Mouse (Mus musculus): ENCODE data around the gene Dab2ip. TPM values are rescaled to one million over a fixed set of nuclear protein-coding genes. Genes with fewer than 3 reads are reported as not detected.
A peak's percentile ranks its signal among the peaks of the same experiment; 100 is the strongest.

Dab2ip gene
- polyA plus RNA-seq, 1 experiment from 2014 or later = 50.5 TPM

DNA sequence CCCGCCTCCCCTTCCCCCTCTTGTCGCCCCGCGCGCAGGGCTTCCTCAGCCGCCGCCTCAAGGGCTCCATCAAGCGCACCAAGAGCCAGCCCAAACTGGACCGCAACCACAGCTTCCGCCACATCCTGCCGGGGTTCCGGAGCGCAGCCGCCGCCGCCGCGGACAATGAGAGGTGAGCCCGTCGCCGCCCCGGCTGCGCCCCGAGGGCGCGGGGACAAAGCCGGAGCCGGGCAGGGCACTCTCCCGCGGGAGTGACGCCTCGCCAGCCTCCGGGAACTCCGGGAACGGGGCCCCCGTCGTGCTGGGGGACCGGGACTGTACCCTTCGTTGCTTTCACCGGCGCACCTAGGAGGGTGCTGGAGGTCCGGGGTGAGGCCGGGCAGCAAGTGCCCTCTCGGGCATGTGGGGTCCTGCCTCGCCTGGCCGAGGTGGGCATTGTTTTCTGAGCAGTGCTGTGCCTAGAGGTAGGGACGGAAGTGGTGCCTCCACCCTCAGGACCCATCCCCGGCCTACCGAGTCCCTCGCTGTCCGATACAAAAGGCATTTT lies 103.5 kb downstream of the Dab2ip start:
- peak overlapping the region; percentile 83 for H3K9ac ChIP-seq (ENCODE audit: low read depth, low read length)
- peak; percentile 44 for ATAC-seq (ENCODE audit: low read depth)
- under 1% methylated on average over 26 of the region's 51 CpGs for WGBS
- peak overlapping the region; percentile 66 for H3K4me2 ChIP-seq (ENCODE audit: low read depth, low read length)
- H3K9me3 ChIP-seq (ENCODE audit: control insufficient read depth, low read length) = no peaks in the 10 kb centered on the region
- H3K27me3 ChIP-seq (replicated peaks; ENCODE audit: control insufficient read depth, insufficient read depth, low read length) = no peaks in the 10 kb centered on the region
- H3K4me1 ChIP-seq (ENCODE audit: control insufficient read depth, insufficient read depth, low read length) = peaks cover 28% of the 10 kb centered on the region
- no peaks in the 10 kb centered on the region; the same call in 1 of the 2 replicates for H3K36me3 ChIP-seq (ENCODE audit: control insufficient read depth, insufficient read depth, low read length)
- peak overlapping the region; percentile 82 for H3K4me3 ChIP-seq (ENCODE audit: low read depth, low read length)
- DNase-seq (ENCODE audit: low spot score) = no peak
- peak overlapping the region; percentile 84 for H3K27ac ChIP-seq (replicated peaks; ENCODE audit: low read depth, low read length)

- Histone ChIP-seq H3K27me3 (replicated peaks; ENCODE audit: control insufficient read depth, insufficient read depth, low read length) (no peaks in the 10 kb centered on the region), H3K36me3 (ENCODE audit: control insufficient read depth, insufficient read depth, low read length) (peaks cover 2% of the 10 kb centered on the region; the same call in 1 of the 2 replicates), H3K4me2 (ENCODE audit: low read depth, low read length) (peak overlapping the region; percentile 66), H3K27ac (replicated peaks; ENCODE audit: low read depth, low read length) (peak overlapping the region; percentile 84), H3K9me3 (ENCODE audit: control insufficient read depth, low read length) (no peaks in the 10 kb centered on the region), H3K9ac (ENCODE audit: low read depth, low read length) (peak overlapping the region; percentile 83), H3K4me3 (ENCODE audit: low read depth, low read length) (peak overlapping the region; percentile 82), H3K4me1 (ENCODE audit: control insufficient read depth, insufficient read depth, low read length) (peaks cover 28% of the 10 kb centered on the region)
- 2% methylated on average over 20 of the region's 24 CpGs for WGBS
- ATAC-seq (ENCODE audit: low read depth) (peak; percentile 77), DNase-seq (ENCODE audit: low spot score) (peak; percentile 84)
Observed at GRCm38 (mm10) chr2:35662001-35662491, 104.0 kb downstream of the Dab2ip start.

DNA sequence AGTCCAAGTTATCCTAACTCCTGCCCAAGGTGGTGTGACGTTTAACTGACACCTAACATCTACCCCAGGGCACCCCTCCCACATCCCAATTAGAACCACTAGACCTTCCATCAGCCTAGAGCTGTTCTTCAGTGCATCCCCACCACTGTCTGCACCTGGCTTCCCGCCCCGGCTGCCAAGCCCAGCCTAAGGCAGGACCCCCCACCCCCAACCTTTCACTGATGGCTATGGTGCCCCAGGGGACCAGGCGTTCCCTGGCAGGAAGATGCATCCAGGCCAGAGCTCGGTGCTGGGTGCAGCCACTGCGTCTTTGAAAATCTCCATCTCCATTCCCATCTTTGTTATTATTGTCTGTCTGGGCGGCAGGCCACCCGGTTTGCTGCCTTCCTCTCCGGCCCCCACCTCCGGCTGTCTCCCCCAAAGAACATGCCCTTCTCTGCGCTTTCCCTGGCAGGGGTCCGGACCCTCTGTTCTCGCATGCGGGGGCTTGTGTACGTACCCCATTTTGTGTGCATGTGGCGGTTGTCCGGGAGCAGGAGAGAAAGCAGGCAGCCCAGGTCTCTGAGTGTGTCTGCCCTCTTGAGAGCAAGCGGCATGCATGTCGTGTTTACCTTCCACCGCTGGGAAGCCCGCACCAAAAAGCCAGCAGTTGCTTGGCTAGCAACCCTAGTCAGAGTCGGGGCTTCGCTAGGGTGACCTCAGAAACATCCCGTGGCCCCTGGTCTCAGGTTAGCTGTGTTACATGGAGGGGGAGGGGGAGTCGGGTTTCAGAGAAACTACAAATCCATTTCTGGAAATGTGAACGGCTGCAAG lies 104.9 kb downstream of the Dab2ip start:
- Histone ChIP-seq H3K9me3 (ENCODE audit: control insufficient read depth, low read length) (no peaks in the 10 kb centered on the region), H3K36me3 (ENCODE audit: control insufficient read depth, insufficient read depth, low read length) (peaks cover 2% of the 10 kb centered on the region; the same call in 1 of the 2 replicates), H3K9ac (ENCODE audit: low read depth, low read length) (peak overlapping the region; percentile 83), H3K27me3 (replicated peaks; ENCODE audit: control insufficient read depth, insufficient read depth, low read length) (no peaks in the 10 kb centered on the region), H3K27ac (replicated peaks; ENCODE audit: low read depth, low read length) (0 out of 2 replicates have a peak overlapping the region, but pooled peaks have one; percentile 15), H3K4me3 (ENCODE audit: low read depth, low read length) (peak overlapping the region; percentile 82), H3K4me1 (ENCODE audit: control insufficient read depth, insufficient read depth, low read length) (peaks cover 28% of the 10 kb centered on the region), H3K4me2 (ENCODE audit: low read depth, low read length) (peak overlapping the region; percentile 66)
- WGBS = 8% methylated on average over 26 of the region's 26 CpGs
- no peak for ATAC-seq (ENCODE audit: low read depth)
- no peak for DNase-seq (ENCODE audit: low spot score)

DNA sequence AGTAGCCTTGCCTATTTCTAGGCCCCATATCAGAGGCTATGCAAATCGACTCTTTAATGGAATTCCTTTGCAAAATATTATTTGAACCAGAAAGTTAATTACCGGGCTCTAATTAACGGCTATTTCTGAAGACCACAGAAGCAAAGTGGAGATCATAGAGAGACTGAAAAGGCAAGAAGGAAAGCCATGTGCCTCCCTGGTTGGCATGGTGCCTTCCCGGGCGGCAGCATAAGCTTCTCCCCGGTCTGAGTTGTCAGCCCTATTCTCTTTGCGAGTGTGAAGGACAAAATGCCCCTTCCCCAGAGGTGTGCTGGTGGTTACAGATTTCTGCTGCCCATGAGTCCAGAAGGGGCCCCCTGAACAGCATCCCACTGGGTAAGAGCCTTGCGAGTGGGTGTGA lies 109.7 kb downstream of the Dab2ip start:
- Histone ChIP-seq H3K27me3 (replicated peaks; ENCODE audit: control insufficient read depth, insufficient read depth, low read length) (no peaks in the 10 kb centered on the region), H3K4me3 (ENCODE audit: low read depth, low read length) (no peak overlapping the region), H3K9ac (ENCODE audit: low read depth, low read length) (no peak overlapping the region; the same call in 1 of the 2 replicates), H3K9me3 (ENCODE audit: control insufficient read depth, low read length) (no peaks in the 10 kb centered on the region), H3K36me3 (ENCODE audit: control insufficient read depth, insufficient read depth, low read length) (peaks cover 5% of the 10 kb centered on the region; the same call in 1 of the 2 replicates), H3K27ac (replicated peaks; ENCODE audit: low read depth, low read length) (no peak overlapping the region), H3K4me1 (ENCODE audit: control insufficient read depth, insufficient read depth, low read length) (peaks cover 64% of the 10 kb centered on the region), H3K4me2 (ENCODE audit: low read depth, low read length) (no peak overlapping the region)
- DNase-seq (ENCODE audit: low spot score) (no peak), ATAC-seq (ENCODE audit: low read depth) (no peak)
- WGBS = 85% methylated on average over 8 of the region's 8 CpGs

DNA sequence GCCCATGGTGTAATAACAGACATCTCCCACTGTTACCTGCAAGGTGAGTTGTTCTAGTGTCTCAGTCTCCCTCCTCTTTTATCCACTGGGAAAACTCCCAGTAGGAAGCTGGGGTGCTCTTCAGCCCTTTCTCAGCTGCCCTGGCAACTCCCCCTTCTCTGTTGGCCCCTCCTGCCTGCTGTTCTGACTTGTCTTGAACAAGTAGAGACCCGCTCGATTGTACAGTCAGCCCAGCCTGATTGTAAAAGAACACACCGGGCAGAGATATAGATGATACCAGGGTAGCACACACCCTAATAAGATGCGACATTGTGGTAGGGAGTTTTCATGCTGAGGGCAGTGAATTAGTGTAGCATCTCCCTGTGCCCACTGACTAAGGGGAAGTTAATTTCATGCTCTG lies 111.2 kb downstream of the Dab2ip start:
- DNase-seq (ENCODE audit: low spot score) = no peak
- WGBS = 51% methylated on average over 4 of the region's 4 CpGs
- no peaks in the 10 kb centered on the region for H3K9me3 ChIP-seq (ENCODE audit: control insufficient read depth, low read length)

DNA sequence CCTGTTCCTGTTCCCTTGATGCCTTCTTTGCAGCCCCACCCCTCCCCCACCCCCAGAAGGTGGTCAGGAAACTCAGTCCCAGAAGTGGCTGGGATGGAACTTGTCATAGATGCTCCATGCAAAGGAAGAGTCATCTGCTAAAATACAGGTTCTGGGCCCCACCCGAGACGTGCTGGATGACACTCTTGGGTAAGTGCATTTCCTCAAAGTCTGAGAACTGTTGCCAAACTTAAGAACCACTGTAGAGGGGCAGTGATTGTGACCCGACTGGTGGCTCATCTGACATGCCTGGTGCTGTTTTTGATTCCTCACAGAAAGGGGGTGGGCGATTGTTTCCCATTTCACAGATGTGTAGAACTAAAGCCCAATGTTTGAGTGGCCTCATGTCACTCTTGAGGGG lies 111.7 kb downstream of the Dab2ip start:
- Histone ChIP-seq H3K9me3 (ENCODE audit: control insufficient read depth, low read length) (no peaks in the 10 kb centered on the region), H3K36me3 (ENCODE audit: control insufficient read depth, insufficient read depth, low read length) (peaks cover 5% of the 10 kb centered on the region; the same call in 1 of the 2 replicates), H3K4me2 (ENCODE audit: low read depth, low read length) (no peak overlapping the region), H3K9ac (ENCODE audit: low read depth, low read length) (no peak overlapping the region), H3K27me3 (replicated peaks; ENCODE audit: control insufficient read depth, insufficient read depth, low read length) (no peaks in the 10 kb centered on the region), H3K4me1 (ENCODE audit: control insufficient read depth, insufficient read depth, low read length) (peaks cover 66% of the 10 kb centered on the region), H3K4me3 (ENCODE audit: low read depth, low read length) (no peak overlapping the region), H3K27ac (replicated peaks; ENCODE audit: low read depth, low read length) (no peak overlapping the region)
- ATAC-seq (ENCODE audit: low read depth) (no peak), DNase-seq (ENCODE audit: low spot score) (no peak)
- 69% methylated on average over 4 of the region's 4 CpGs for WGBS

More for the DNA sequence above, 111.2 kb downstream of the Dab2ip start:
- Histone ChIP-seq H3K27ac (replicated peaks; ENCODE audit: low read depth, low read length) (no peak overlapping the region), H3K9ac (ENCODE audit: low read depth, low read length) (no peak overlapping the region), H3K36me3 (ENCODE audit: control insufficient read depth, insufficient read depth, low read length) (peaks cover 5% of the 10 kb centered on the region; the same call in 1 of the 2 replicates), H3K27me3 (replicated peaks; ENCODE audit: control insufficient read depth, insufficient read depth, low read length) (no peaks in the 10 kb centered on the region), H3K4me3 (ENCODE audit: low read depth, low read length) (no peak overlapping the region), H3K4me2 (ENCODE audit: low read depth, low read length) (no peak overlapping the region), H3K4me1 (ENCODE audit: control insufficient read depth, insufficient read depth, low read length) (peaks cover 62% of the 10 kb centered on the region)
- no peak for ATAC-seq (ENCODE audit: low read depth)

DNA sequence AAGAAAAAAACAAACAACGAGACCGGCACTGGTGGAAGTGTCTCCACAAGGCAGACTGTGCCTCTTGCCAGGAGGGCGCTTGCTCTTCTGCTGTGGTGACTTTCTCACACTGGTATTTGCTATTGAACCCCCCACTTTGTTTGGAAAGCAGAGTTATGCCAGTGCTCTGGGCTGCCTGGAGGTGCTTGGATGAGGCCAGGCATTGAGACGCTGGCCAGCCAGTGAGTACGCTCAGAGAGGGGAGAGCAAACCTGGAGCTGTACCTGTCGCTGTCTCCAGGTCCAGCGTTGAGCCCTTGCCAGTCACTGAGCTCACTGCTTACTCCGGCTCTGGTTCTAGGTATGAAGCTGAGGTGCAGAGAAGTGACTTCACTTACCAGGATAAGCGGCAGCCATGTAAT lies 112.2 kb downstream of the Dab2ip start:
- ATAC-seq (ENCODE audit: low read depth) = no peak

GRCm38 (mm10) chr2:35671980-35672910 lies 114.2 kb downstream of the Dab2ip start:
- Histone ChIP-seq H3K4me1 (ENCODE audit: control insufficient read depth, insufficient read depth, low read length) (peaks cover 87% of the 10 kb centered on the region), H3K27me3 (replicated peaks; ENCODE audit: control insufficient read depth, insufficient read depth, low read length) (no peaks in the 10 kb centered on the region), H3K36me3 (ENCODE audit: control insufficient read depth, insufficient read depth, low read length) (peaks cover 3% of the 10 kb centered on the region; the same call in 1 of the 2 replicates), H3K9ac (ENCODE audit: low read depth, low read length) (no peak overlapping the region), H3K4me2 (ENCODE audit: low read depth, low read length) (no peak overlapping the region), H3K27ac (replicated peaks; ENCODE audit: low read depth, low read length) (peak overlapping the region; percentile 65), H3K4me3 (ENCODE audit: low read depth, low read length) (no peak overlapping the region), H3K9me3 (ENCODE audit: control insufficient read depth, low read length) (no peaks in the 10 kb centered on the region)
- WGBS = 62% methylated on average over 9 of the region's 9 CpGs
- peak; percentile 91 for DNase-seq (ENCODE audit: low spot score)
- peak; percentile 27; the same call in 1 of the 2 replicates for ATAC-seq (ENCODE audit: low read depth)

More for the DNA sequence above, 112.2 kb downstream of the Dab2ip start:
- peaks cover 5% of the 10 kb centered on the region; the same call in 1 of the 2 replicates for H3K36me3 ChIP-seq (ENCODE audit: control insufficient read depth, insufficient read depth, low read length)
- no peak overlapping the region for H3K4me3 ChIP-seq (ENCODE audit: low read depth, low read length)
- H3K4me2 ChIP-seq (ENCODE audit: low read depth, low read length) = no peak overlapping the region
- H3K27ac ChIP-seq (replicated peaks; ENCODE audit: low read depth, low read length) = peak overlapping the region; percentile 28; the same call in 1 of the 2 replicates
- DNase-seq (ENCODE audit: low spot score) = no peak
- H3K9ac ChIP-seq (ENCODE audit: low read depth, low read length) = no peak overlapping the region
- no peaks in the 10 kb centered on the region for H3K27me3 ChIP-seq (replicated peaks; ENCODE audit: control insufficient read depth, insufficient read depth, low read length)
- 68% methylated on average over 9 of the region's 9 CpGs for WGBS
- H3K4me1 ChIP-seq (ENCODE audit: control insufficient read depth, insufficient read depth, low read length) = peaks cover 72% of the 10 kb centered on the region
- no peaks in the 10 kb centered on the region for H3K9me3 ChIP-seq (ENCODE audit: control insufficient read depth, low read length)
